Mouse (Mus musculus): ENCODE data around the gene Tenm4.

Gene Tenm4

GRCm38 (mm10) chr7:96170924-96171595 is at the start of gene Tenm4:
Gene Tenm4 (plus strand): TSS chr7:96171246.
- in situ Hi-C loops (cut with MboI, MseI), result no loop called here

GRCm38 (mm10) chr7:96130763-96131162 is 40.3 kb upstream of the Tenm4 start:
- in situ Hi-C loops (cut with MboI, MseI), result no loop called here

- in situ Hi-C loops (cut with MboI, MseI), result no loop called here
Measured at GRCm38 (mm10) chr7:96131175-96131574, 39.9 kb upstream of the Tenm4 start.

GRCm38 (mm10) chr7:96136497-96136961 is 34.5 kb upstream of the Tenm4 start:
- in situ Hi-C loops (cut with MboI, MseI), result no loop called here

GRCm38 (mm10) chr7:96141876-96142275 is 29.2 kb upstream of the Tenm4 start:
- in situ Hi-C loops (cut with MboI, MseI), result loop anchor here (10.0 kb wide), 1 partner anchor 377 kb away; no protein-coding TSS in a partner anchor

GRCm38 (mm10) chr7:96142973-96143596 is 28.0 kb upstream of the Tenm4 start:
- in situ Hi-C loops (cut with MboI, MseI), result loop anchor here (10.0 kb wide), 1 partner anchor 378 kb away; no protein-coding TSS in a partner anchor

- in situ Hi-C loops (cut with MboI, MseI), result loop anchor here (10.0 kb wide), 1 partner anchor 383 kb away; no protein-coding TSS in a partner anchor
Measured at GRCm38 (mm10) chr7:96147436-96147835, 23.6 kb upstream of the Tenm4 start.

- in situ Hi-C loops (cut with MboI, MseI), result loop anchor here (10.0 kb wide), 1 partner anchor 383 kb away; no protein-coding TSS in a partner anchor
Measured at GRCm38 (mm10) chr7:96148191-96148590, 22.9 kb upstream of the Tenm4 start.

- in situ Hi-C loops (cut with MboI, MseI), result no loop called here
Measured at GRCm38 (mm10) chr7:96151277-96151676, 19.8 kb upstream of the Tenm4 start.

GRCm38 (mm10) chr7:96151961-96152360 is 19.1 kb upstream of the Tenm4 start:
- in situ Hi-C loops (cut with MboI, MseI), result no loop called here

- in situ Hi-C loops (cut with MboI, MseI), result no loop called here
Measured at GRCm38 (mm10) chr7:96152431-96152830, 18.6 kb upstream of the Tenm4 start.

GRCm38 (mm10) chr7:96152924-96153359 is 18.1 kb upstream of the Tenm4 start:
- in situ Hi-C loops (cut with MboI, MseI), result no loop called here

GRCm38 (mm10) chr7:96154025-96154424 is 17.0 kb upstream of the Tenm4 start:
- in situ Hi-C loops (cut with MboI, MseI), result no loop called here

- in situ Hi-C loops (cut with MboI, MseI), result no loop called here
Measured at GRCm38 (mm10) chr7:96156481-96157255, 14.4 kb upstream of the Tenm4 start.

- in situ Hi-C loops (cut with MboI, MseI), result no loop called here
Measured at GRCm38 (mm10) chr7:96164141-96164540, 6.9 kb upstream of the Tenm4 start.

- in situ Hi-C loops (cut with MboI, MseI), result no loop called here
Measured at GRCm38 (mm10) chr7:96168921-96169320, 2.1 kb upstream of the Tenm4 start.

GRCm38 (mm10) chr7:96171596-96172563 is 834 bp downstream of the Tenm4 start:
- in situ Hi-C loops (cut with MboI, MseI), result no loop called here

GRCm38 (mm10) chr7:96176781-96177180 is 5.7 kb downstream of the Tenm4 start:
- in situ Hi-C loops (cut with MboI, MseI), result no loop called here

GRCm38 (mm10) chr7:96181751-96182150 is 10.7 kb downstream of the Tenm4 start:
- in situ Hi-C loops (cut with MboI, MseI), result no loop called here

- in situ Hi-C loops (cut with MboI, MseI), result no loop called here
Measured at GRCm38 (mm10) chr7:96183195-96183594, 12.1 kb downstream of the Tenm4 start.

- in situ Hi-C loops (cut with MboI, MseI), result loop anchor here (5.0 kb wide), 1 partner anchor 37 kb away; no protein-coding TSS in a partner anchor
Measured at GRCm38 (mm10) chr7:96185411-96185810, 14.4 kb downstream of the Tenm4 start.

Data from T-helper 1 cell (primary cell).